Mouse (Mus musculus) lung, embryonic 16.5 days (tissue): Measurements from ENCODE around the gene Dnah11. TPM values are rescaled to one million over a fixed set of nuclear protein-coding genes. Genes with fewer than 3 reads are reported as not detected.

Experiments
- ATAC-seq: fragments of 200-750 bp; cut with Nextera tagmentation; 2 replicates; pipeline ENCODE4 v1.8.0; 2017; ENCODE audit warnings: low read depth, mild to moderate bottlenecking, moderate library complexity
- H3K27ac ChIP-seq: fragments of 300-500 bp; sonication (generic); 2 replicates; pipeline ENCODE4 v1.5.1; 2014; ENCODE audit warnings: mild to moderate bottlenecking, control low read depth, low read length
- H3K27me3 ChIP-seq: fragments of 300-500 bp; sonication (generic); 2 replicates; pipeline ENCODE4 v1.6.1; 2014; ENCODE audit warnings: low read depth, low read length, mixed read lengths; ENCODE audit not compliant: control insufficient read depth, insufficient read depth
- H3K36me3 ChIP-seq: fragments of 300-500 bp; sonication (generic); 2 replicates; pipeline ENCODE4 v1.6.1; 2014; ENCODE audit warnings: low read length; ENCODE audit not compliant: control insufficient read depth, insufficient read depth
- H3K4me1 ChIP-seq: fragments of 300-500 bp; sonication (generic); replicated peaks from 2 replicates; pipeline ENCODE4 v1.6.1; 2014; ENCODE audit warnings: low read length, mixed read lengths; ENCODE audit not compliant: control insufficient read depth, insufficient read depth
- H3K4me2 ChIP-seq: fragments of 300-500 bp; sonication (generic); 2 replicates; pipeline ENCODE4 v1.6.1; 2014; ENCODE audit warnings: low read depth, low read length, control low read depth
- H3K4me3 ChIP-seq: fragments of 300-500 bp; sonication (generic); 2 replicates; pipeline ENCODE4 v1.5.1; 2014; ENCODE audit warnings: mild to moderate bottlenecking, low read length, control low read depth
- H3K9ac ChIP-seq: fragments of 300-500 bp; sonication (generic); 2 replicates; pipeline ENCODE4 v1.6.1; 2014; ENCODE audit warnings: low read length, control low read depth
- H3K9me3 ChIP-seq: fragments of 300-500 bp; sonication (generic); 2 replicates; pipeline ENCODE4 v1.6.1; 2016; ENCODE audit warnings: low read length; ENCODE audit not compliant: control insufficient read depth
- WGBS: fragments of 180-500 bp; shearing (Covaris S2); extraction: QIAGEN DNeasy Blood & Tissue Kit; methylation state at CpG from one replicate; pipeline ENCODE4 v1.1.7; 2014; 5-methylcytosine and 5-hydroxymethylcytosine counted together
- polyA plus RNA-seq: library from polyadenylated mRNA; unstranded; fragments of >200 nt; fragmentation: Nextera tagmentation; extraction: Ambion mirVana; gene quantifications from 2 replicates; pipeline ENCODE4 v1.2.1, GENCODE M21; 2015

Gene Dnah11
- polyA plus RNA-seq, 1 experiment from 2014 or later: 1.1 TPM

- no peak overlapping the region for H3K4me3 ChIP-seq
- H3K4me1 ChIP-seq: no peaks in the 10 kb centered on the region
- no peak overlapping the region for H3K9ac ChIP-seq
- no peak for ATAC-seq
- no peaks in the 10 kb centered on the region for H3K27me3 ChIP-seq
- H3K9me3 ChIP-seq: no peaks in the 10 kb centered on the region
- WGBS: 75% methylated on average over 3 of the region's 3 CpGs
- no peak overlapping the region for H3K27ac ChIP-seq
- H3K36me3 ChIP-seq: no peaks in the 10 kb centered on the region
- H3K4me2 ChIP-seq: no peak overlapping the region
These were observed 126.5 kb downstream of the Dnah11 start for GRCm38 (mm10) chr12:118072181-118072872.

- H3K27me3 ChIP-seq: no peaks in the 10 kb centered on the region
- no peak overlapping the region for H3K9ac ChIP-seq
- no peak overlapping the region for H3K4me3 ChIP-seq
- ATAC-seq: no peak
- 76% methylated on average over 1 of the region's 1 CpGs for WGBS
- H3K4me1 ChIP-seq: no peaks in the 10 kb centered on the region
- H3K27ac ChIP-seq: no peak overlapping the region
- no peaks in the 10 kb centered on the region for H3K36me3 ChIP-seq
- no peaks in the 10 kb centered on the region for H3K9me3 ChIP-seq
- no peak overlapping the region for H3K4me2 ChIP-seq
These were observed 127.2 kb downstream of the Dnah11 start for GRCm38 (mm10) chr12:118071667-118072066.

GRCm38 (mm10) chr12:118068785-118069184 lies 130.1 kb downstream of the Dnah11 start:
- no peak for ATAC-seq
- no peak overlapping the region for H3K27ac ChIP-seq
- WGBS: 72% methylated on average over 4 of the region's 4 CpGs
- H3K4me2 ChIP-seq: no peak overlapping the region
- H3K9ac ChIP-seq: no peak overlapping the region
- no peaks in the 10 kb centered on the region for H3K27me3 ChIP-seq
- no peaks in the 10 kb centered on the region for H3K9me3 ChIP-seq
- H3K36me3 ChIP-seq: no peaks in the 10 kb centered on the region
- H3K4me1 ChIP-seq: no peaks in the 10 kb centered on the region
- H3K4me3 ChIP-seq: no peak overlapping the region

GRCm38 (mm10) chr12:118062343-118062742 lies 136.5 kb downstream of the Dnah11 start:
- H3K27ac ChIP-seq: no peak overlapping the region
- H3K4me2 ChIP-seq: no peak overlapping the region
- H3K9ac ChIP-seq: no peak overlapping the region
- H3K4me3 ChIP-seq: no peak overlapping the region
- H3K36me3 ChIP-seq: no peaks in the 10 kb centered on the region
- ATAC-seq: no peak
- H3K27me3 ChIP-seq: no peaks in the 10 kb centered on the region
- 78% methylated on average over 6 of the region's 6 CpGs for WGBS
- H3K4me1 ChIP-seq: no peaks in the 10 kb centered on the region
- H3K9me3 ChIP-seq: no peaks in the 10 kb centered on the region

GRCm38 (mm10) chr12:118056876-118057275 lies 142.0 kb downstream of the Dnah11 start:
- H3K9ac ChIP-seq: no peak overlapping the region
- no peak overlapping the region for H3K4me3 ChIP-seq
- H3K27ac ChIP-seq: no peak overlapping the region
- no peaks in the 10 kb centered on the region for H3K36me3 ChIP-seq
- ATAC-seq: no peak
- 69% methylated on average over 10 of the region's 10 CpGs for WGBS
- H3K4me1 ChIP-seq: no peaks in the 10 kb centered on the region
- no peaks in the 10 kb centered on the region for H3K9me3 ChIP-seq
- H3K27me3 ChIP-seq: no peaks in the 10 kb centered on the region
- H3K4me2 ChIP-seq: no peak overlapping the region

GRCm38 (mm10) chr12:118045381-118045780 lies 153.5 kb downstream of the Dnah11 start:
- no peaks in the 10 kb centered on the region for H3K4me1 ChIP-seq
- no peaks in the 10 kb centered on the region for H3K9me3 ChIP-seq
- no peak overlapping the region for H3K27ac ChIP-seq
- no peak overlapping the region for H3K4me2 ChIP-seq
- no peaks in the 10 kb centered on the region for H3K27me3 ChIP-seq
- 82% methylated on average over 4 of the region's 4 CpGs for WGBS
- no peak for ATAC-seq
- no peaks in the 10 kb centered on the region for H3K36me3 ChIP-seq
- H3K9ac ChIP-seq: no peak overlapping the region
- H3K4me3 ChIP-seq: no peak overlapping the region

GRCm38 (mm10) chr12:118043130-118043647 lies 155.7 kb downstream of the Dnah11 start:
- no peaks in the 10 kb centered on the region for H3K36me3 ChIP-seq
- no peak for ATAC-seq
- H3K4me1 ChIP-seq: no peaks in the 10 kb centered on the region
- no peak overlapping the region for H3K27ac ChIP-seq
- WGBS: 91% methylated on average over 1 of the region's 1 CpGs
- H3K9me3 ChIP-seq: no peaks in the 10 kb centered on the region
- no peak overlapping the region for H3K9ac ChIP-seq
- no peak overlapping the region for H3K4me2 ChIP-seq
- H3K4me3 ChIP-seq: no peak overlapping the region
- no peaks in the 10 kb centered on the region for H3K27me3 ChIP-seq

- no peaks in the 10 kb centered on the region for H3K9me3 ChIP-seq
- no peaks in the 10 kb centered on the region for H3K4me1 ChIP-seq
- ATAC-seq: no peak
- H3K27me3 ChIP-seq: no peaks in the 10 kb centered on the region
- H3K36me3 ChIP-seq: no peaks in the 10 kb centered on the region
- H3K4me2 ChIP-seq: no peak overlapping the region
- 60% methylated on average over 2 of the region's 2 CpGs for WGBS
- H3K9ac ChIP-seq: no peak overlapping the region
- H3K4me3 ChIP-seq: no peak overlapping the region
- H3K27ac ChIP-seq: no peak overlapping the region
These were observed 156.6 kb downstream of the Dnah11 start for GRCm38 (mm10) chr12:118042196-118042595.

GRCm38 (mm10) chr12:118034990-118035389 lies 163.9 kb downstream of the Dnah11 start:
- WGBS: 61% methylated on average over 1 of the region's 1 CpGs
- no peak overlapping the region for H3K4me2 ChIP-seq

More at GRCm38 (mm10) chr12:118034990-118035389, 163.9 kb downstream of the Dnah11 start:
- no peaks in the 10 kb centered on the region for H3K4me1 ChIP-seq
- no peak overlapping the region for H3K4me3 ChIP-seq
- no peaks in the 10 kb centered on the region for H3K36me3 ChIP-seq
- no peaks in the 10 kb centered on the region for H3K27me3 ChIP-seq
- H3K27ac ChIP-seq: no peak overlapping the region
- no peaks in the 10 kb centered on the region for H3K9me3 ChIP-seq
- H3K9ac ChIP-seq: no peak overlapping the region
- ATAC-seq: no peak
